Mouse (Mus musculus) left cerebral cortex, adult 2 months (tissue): ENCODE measurements around the gene Cep290. TPM values are rescaled to one million over a fixed set of nuclear protein-coding genes. Genes with fewer than 3 reads are reported as not detected.

ENCODE experiments used
- DNase-seq, 2 experiments: peaks; one replicate each; pipeline ENCODE4 v3.0.0; 2021 to 2022; ENCODE audit warnings: low spot score in 2 of 2, mixed read lengths in 1 of 2; ENCODE audit errors: extremely low spot score in 1 of 2
- H3K27ac ChIP-seq: fragments of 200-600 bp; 2 replicates; pipeline ENCODE4 v1.8.1; 2022
- H3K4me3 ChIP-seq: fragments of 200-600 bp; 2 replicates; pipeline ENCODE4 v1.8.1; 2022
- CTCF ChIP-seq: fragments of 200-600 bp; IDR thresholded peaks from 2 replicates; pipeline ENCODE4 v1.8.1; 2022; ENCODE audit warnings: antibody characterized with exemption, mild to moderate bottlenecking, moderate library complexity
- intact Hi-C: fragments of 180-260 bp; cut with DNase I; formaldehyde crosslinking; loops from one replicate; pipeline ENCODE4 v1.15.1; 2025
- long read RNA-seq, 2 experiments: library from polyadenylated mRNA; stranded (forward); transcript quantifications; one replicate each; pipeline ENCODE4 v2.0.0; 2021; ENCODE audit warnings: borderline mapping rate in 2 of 2
- total RNA-seq, 2 experiments: library from RNA; stranded (reverse); gene quantifications; 2 replicates each; pipeline ENCODE4 v1.2.3; 2021

Cep290 gene
- total RNA-seq: 10 to 100 TPM; 17.9 to 19.0 TPM
- long read RNA-seq, experiment 1, partial matches to known transcripts: 2 of 7 reads
- long read RNA-seq, experiment 1, other reads (novel, unspliced or antisense): 5 of 7 reads
- long read RNA-seq, experiment 2, partial matches to known transcripts: 0 of 3 reads
- long read RNA-seq, experiment 2, other reads (novel, unspliced or antisense): 3 of 3 reads

GRCm38 (mm10) chr10:100487097-100487978 is at the start of gene Cep290, which contains the start of gene Tmtc3:
Gene Cep290 (plus strand): TSS chr10:100487558.
Gene Tmtc3 (minus strand): TSS chr10:100487350.
- peak within 1 kb of the TSS; percentile 82 for H3K27ac ChIP-seq
- intact Hi-C loops: loop anchor here (2.0 kb wide), 1 partner anchor 101 kb away; no protein-coding TSS in a partner anchor
- TF ChIP-seq CTCF: no peak
- peak; percentile 95 for DNase-seq
- H3K4me3 ChIP-seq: peak within 1 kb of the TSS; percentile 85

- no peak overlapping the region for H3K4me3 ChIP-seq
- intact Hi-C loops: no loop called here
- H3K27ac ChIP-seq: no peak overlapping the region
- TF ChIP-seq CTCF: peak; percentile 48
- no peak for DNase-seq
These were observed 38.0 kb upstream of the Cep290 start for GRCm38 (mm10) chr10:100449394-100449793.

- intact Hi-C loops: no loop called here
- no peak for TF ChIP-seq CTCF
- no peak overlapping the region for H3K27ac ChIP-seq
- H3K4me3 ChIP-seq: no peak overlapping the region
- DNase-seq: no peak
These were observed 26.8 kb upstream of the Cep290 start for GRCm38 (mm10) chr10:100460515-100460914.

- DNase-seq: no peak
- intact Hi-C loops: loop anchor here (2.0 kb wide), 1 partner anchor 834 kb away; no protein-coding TSS in a partner anchor
- Histone ChIP-seq H3K4me3 (no peak overlapping the region), H3K27ac (no peak overlapping the region)
- TF ChIP-seq CTCF: peak; percentile 63
These were observed 12.3 kb upstream of the Cep290 start for GRCm38 (mm10) chr10:100475040-100475439.

- no peak for TF ChIP-seq CTCF
- no peak overlapping the region for H3K27ac ChIP-seq
- intact Hi-C loops: no loop called here
- H3K4me3 ChIP-seq: no peak overlapping the region
- no peak for DNase-seq
These were observed 7.8 kb upstream of the Cep290 start for GRCm38 (mm10) chr10:100479538-100479937.

- no peak for TF ChIP-seq CTCF
- peak overlapping the region; percentile 82 for H3K27ac ChIP-seq
- DNase-seq: peak in 1 of 2 experiments; percentile 13
- intact Hi-C loops: loop anchor here (2.0 kb wide), 1 partner anchor 102 kb away; no protein-coding TSS in a partner anchor
- peak overlapping the region; percentile 85 for H3K4me3 ChIP-seq
These were observed 659 bp upstream of the Cep290 start for GRCm38 (mm10) chr10:100486701-100487096.

- H3K27ac ChIP-seq: no peak overlapping the region
- H3K4me3 ChIP-seq: no peak overlapping the region
- intact Hi-C loops: no loop called here
- no peak for DNase-seq
- TF ChIP-seq CTCF: no peak
These were observed 4.6 kb downstream of the Cep290 start for GRCm38 (mm10) chr10:100491916-100492315.

- DNase-seq: no peak
- H3K4me3 ChIP-seq: no peak overlapping the region
- intact Hi-C loops: loop anchor here (5.0 kb wide), 1 partner anchor 79 kb away; no protein-coding TSS in a partner anchor
- no peak for TF ChIP-seq CTCF
- no peak overlapping the region for H3K27ac ChIP-seq
These were observed 11.0 kb downstream of the Cep290 start for GRCm38 (mm10) chr10:100498309-100498708.

GRCm38 (mm10) chr10:100508170-100508569 is 20.8 kb downstream of the Cep290 start:
- intact Hi-C loops: no loop called here
- TF ChIP-seq CTCF: no peak

GRCm38 (mm10) chr10:100521617-100522016 is 34.3 kb downstream of the Cep290 start:
- intact Hi-C loops: no loop called here
- no peak for TF ChIP-seq CTCF
- Histone ChIP-seq H3K27ac (no peak overlapping the region), H3K4me3 (no peak overlapping the region)
- no peak for DNase-seq

More at GRCm38 (mm10) chr10:100508170-100508569, 20.8 kb downstream of the Cep290 start:
- no peak for DNase-seq
- no peak overlapping the region for H3K27ac ChIP-seq
- H3K4me3 ChIP-seq: no peak overlapping the region

- DNase-seq: no peak
- Histone ChIP-seq H3K27ac (no peak overlapping the region), H3K4me3 (no peak overlapping the region)
- intact Hi-C loops: no loop called here
- no peak for TF ChIP-seq CTCF
These were observed 35.0 kb downstream of the Cep290 start for GRCm38 (mm10) chr10:100522330-100522729.
